Mouse (Mus musculus) kidney, adult 2 months (tissue): ENCODE measurements around the gene Scel.

Experiments used
- CTCF ChIP-seq: fragments of 200-500 bp; conservative IDR thresholded peaks from 2 replicates; pipeline ENCODE4 v1.5.1; 2011; ENCODE audit warnings: low read depth, mild to moderate bottlenecking, control low read depth, low read length, moderate library complexity, mixed read lengths; ENCODE audit not compliant: insufficient read depth, insufficient read length
- POLR2A ChIP-seq: fragments of 200-500 bp; IDR thresholded peaks from one replicate; pipeline ENCODE4 v1.6.1; 2011; ENCODE audit warnings: low read depth, low read length, control low read depth

DNA sequence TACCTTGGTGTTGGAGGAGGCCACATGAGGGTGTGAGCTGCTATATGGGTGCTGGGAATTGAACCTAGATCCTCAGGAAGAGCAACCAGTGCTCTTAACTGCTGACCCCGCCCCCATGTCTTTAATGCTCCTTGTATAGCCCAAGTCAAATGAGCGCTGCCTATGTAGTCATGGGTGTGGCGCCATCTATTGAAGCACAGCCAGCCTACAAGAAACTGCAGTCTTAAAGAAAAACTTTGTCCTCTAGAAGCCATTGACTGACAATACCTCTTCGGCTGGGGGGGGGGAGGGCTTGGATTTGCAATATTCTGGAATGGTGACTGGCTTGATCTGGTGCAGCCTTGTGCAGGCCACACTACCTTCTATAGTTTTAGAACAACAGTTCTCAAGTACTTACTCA lies 26.7 kb downstream of the Scel start:
- no peak for TF ChIP-seq CTCF
- no peak for TF ChIP-seq POLR2A
